Mouse (Mus musculus): ENCODE results near the gene Cfap57. TPM values are rescaled to one million over a fixed set of nuclear protein-coding genes. Genes with fewer than 3 reads are reported as not detected.

Cfap57 gene
- total and polyA plus RNA-seq, 3 experiments = 0.05 TPM; not detected in 2

GRCm38 (mm10) chr4:118535610-118536009 lies 85.0 kb downstream of the Cfap57 start:
- no peak for TF ChIP-seq GATA2 (IDR thresholded peaks at IDR 0.05; ENCODE audit: borderline replicate concordance, low read depth, low read length)
- TF ChIP-seq TAL1 (conservative IDR thresholded peaks at IDR 0.05; ENCODE audit: low read depth, low read length) = no peak
- TF ChIP-seq GATA1 (IDR thresholded peaks at IDR 0.05; ENCODE audit: borderline replicate concordance, low read length) = no peak
- no peak for TF ChIP-seq CTCF (IDR thresholded peaks at IDR 0.05; ENCODE audit: low read depth, low read length)
- TF ChIP-seq POLR2AphosphoS5 (IDR thresholded peaks at IDR 0.05; ENCODE audit: insufficient replicate concordance, low read depth, low read length) = no peak
- no peaks in the 10 kb centered on the region for H3K36me3 ChIP-seq (replicated peaks)
- H3K4me3 ChIP-seq (ENCODE audit: low read depth, low read length) = no peak overlapping the region
- ATAC-seq (ENCODE audit: extremely low read depth, insufficient number of reproducible peaks, low FRiP score, poor library complexity, severe bottlenecking) = no peak
- no peaks in the 10 kb centered on the region for H3K4me1 ChIP-seq (ENCODE audit: insufficient read depth, low read depth, low read length)
- no peaks in the 10 kb centered on the region for H3K9me3 ChIP-seq (replicated peaks)
- H3K27me3 ChIP-seq (ENCODE audit: insufficient read depth, low read length) = peaks cover 7% of the 10 kb centered on the region
- DNase-seq (ENCODE audit: low spot score) = no peak

GRCm38 (mm10) chr4:118533605-118534004 lies 87.0 kb downstream of the Cfap57 start:
- ATAC-seq (ENCODE audit: extremely low read depth, insufficient number of reproducible peaks, low FRiP score, poor library complexity, severe bottlenecking) (no peak), DNase-seq (ENCODE audit: low spot score) (no peak)
- no peak overlapping the region for H3K4me3 ChIP-seq (ENCODE audit: low read depth, low read length)
- no peaks in the 10 kb centered on the region for H3K4me1 ChIP-seq (ENCODE audit: insufficient read depth, low read depth, low read length)
- no peaks in the 10 kb centered on the region for H3K36me3 ChIP-seq (replicated peaks)
- no peaks in the 10 kb centered on the region for H3K9me3 ChIP-seq (replicated peaks)
- TF ChIP-seq TAL1 (conservative IDR thresholded peaks at IDR 0.05; ENCODE audit: low read depth, low read length) = no peak
- TF ChIP-seq GATA1 (IDR thresholded peaks at IDR 0.05; ENCODE audit: borderline replicate concordance, low read length) = no peak
- no peak for TF ChIP-seq CTCF (IDR thresholded peaks at IDR 0.05; ENCODE audit: low read depth, low read length)
- no peak for TF ChIP-seq GATA2 (IDR thresholded peaks at IDR 0.05; ENCODE audit: borderline replicate concordance, low read depth, low read length)
- no peak for TF ChIP-seq POLR2AphosphoS5 (IDR thresholded peaks at IDR 0.05; ENCODE audit: insufficient replicate concordance, low read depth, low read length)
- peaks cover 4% of the 10 kb centered on the region for H3K27me3 ChIP-seq (ENCODE audit: insufficient read depth, low read length)

- no peak for ATAC-seq (ENCODE audit: extremely low read depth, insufficient number of reproducible peaks, low FRiP score, poor library complexity, severe bottlenecking)
- no peak for TF ChIP-seq GATA1 (IDR thresholded peaks at IDR 0.05; ENCODE audit: borderline replicate concordance, low read length)
- no peak for TF ChIP-seq POLR2AphosphoS5 (IDR thresholded peaks at IDR 0.05; ENCODE audit: insufficient replicate concordance, low read depth, low read length)
- no peak for TF ChIP-seq CTCF (IDR thresholded peaks at IDR 0.05; ENCODE audit: low read depth, low read length)
- TF ChIP-seq TAL1 (conservative IDR thresholded peaks at IDR 0.05; ENCODE audit: low read depth, low read length) = no peak
- no peak for TF ChIP-seq GATA2 (IDR thresholded peaks at IDR 0.05; ENCODE audit: borderline replicate concordance, low read depth, low read length)
- Histone ChIP-seq H3K9me3 (replicated peaks) (no peaks in the 10 kb centered on the region), H3K4me3 (ENCODE audit: low read depth, low read length) (no peak overlapping the region), H3K36me3 (replicated peaks) (no peaks in the 10 kb centered on the region), H3K27me3 (ENCODE audit: insufficient read depth, low read length) (peaks cover 6% of the 10 kb centered on the region), H3K4me1 (ENCODE audit: insufficient read depth, low read depth, low read length) (no peaks in the 10 kb centered on the region)
- DNase-seq (ENCODE audit: low spot score) = no peak
Measured at GRCm38 (mm10) chr4:118533156-118533555, 87.4 kb downstream of the Cfap57 start.

GRCm38 (mm10) chr4:118532663-118533062 lies 87.9 kb downstream of the Cfap57 start:
- H3K4me1 ChIP-seq (ENCODE audit: insufficient read depth, low read depth, low read length) = no peaks in the 10 kb centered on the region
- H3K4me3 ChIP-seq (ENCODE audit: low read depth, low read length) = no peak overlapping the region
- no peaks in the 10 kb centered on the region for H3K9me3 ChIP-seq (replicated peaks)
- no peak for DNase-seq (ENCODE audit: low spot score)
- TF ChIP-seq GATA2 (IDR thresholded peaks at IDR 0.05; ENCODE audit: borderline replicate concordance, low read depth, low read length) (no peak), TAL1 (conservative IDR thresholded peaks at IDR 0.05; ENCODE audit: low read depth, low read length) (no peak), POLR2AphosphoS5 (IDR thresholded peaks at IDR 0.05; ENCODE audit: insufficient replicate concordance, low read depth, low read length) (no peak), GATA1 (IDR thresholded peaks at IDR 0.05; ENCODE audit: borderline replicate concordance, low read length) (no peak), CTCF (IDR thresholded peaks at IDR 0.05; ENCODE audit: low read depth, low read length) (no peak)
- peaks cover 11% of the 10 kb centered on the region for H3K27me3 ChIP-seq (ENCODE audit: insufficient read depth, low read length)
- ATAC-seq (ENCODE audit: extremely low read depth, insufficient number of reproducible peaks, low FRiP score, poor library complexity, severe bottlenecking) = no peak
- H3K36me3 ChIP-seq (replicated peaks) = no peaks in the 10 kb centered on the region

- ATAC-seq (ENCODE audit: extremely low read depth, insufficient number of reproducible peaks, low FRiP score, poor library complexity, severe bottlenecking) (no peak), DNase-seq (ENCODE audit: low spot score) (no peak)
- H3K4me1 ChIP-seq (ENCODE audit: insufficient read depth, low read depth, low read length) = no peaks in the 10 kb centered on the region
- peaks cover 14% of the 10 kb centered on the region for H3K27me3 ChIP-seq (ENCODE audit: insufficient read depth, low read length)
- H3K36me3 ChIP-seq (replicated peaks) = no peaks in the 10 kb centered on the region
- H3K4me3 ChIP-seq (ENCODE audit: low read depth, low read length) = no peak overlapping the region
- TF ChIP-seq TAL1 (conservative IDR thresholded peaks at IDR 0.05; ENCODE audit: low read depth, low read length) (no peak), CTCF (IDR thresholded peaks at IDR 0.05; ENCODE audit: low read depth, low read length) (no peak), GATA1 (IDR thresholded peaks at IDR 0.05; ENCODE audit: borderline replicate concordance, low read length) (no peak), POLR2AphosphoS5 (IDR thresholded peaks at IDR 0.05; ENCODE audit: insufficient replicate concordance, low read depth, low read length) (no peak), GATA2 (IDR thresholded peaks at IDR 0.05; ENCODE audit: borderline replicate concordance, low read depth, low read length) (no peak)
- H3K9me3 ChIP-seq (replicated peaks) = no peaks in the 10 kb centered on the region
Measured at GRCm38 (mm10) chr4:118527720-118528119, 92.9 kb downstream of the Cfap57 start.

- ATAC-seq (ENCODE audit: extremely low read depth, insufficient number of reproducible peaks, low FRiP score, poor library complexity, severe bottlenecking) (no peak), DNase-seq (ENCODE audit: low spot score) (no peak)
- H3K4me1 ChIP-seq (ENCODE audit: insufficient read depth, low read depth, low read length) = no peaks in the 10 kb centered on the region
- no peaks in the 10 kb centered on the region for H3K36me3 ChIP-seq (replicated peaks)
- peaks cover 14% of the 10 kb centered on the region for H3K27me3 ChIP-seq (ENCODE audit: insufficient read depth, low read length)
- H3K4me3 ChIP-seq (ENCODE audit: low read depth, low read length) = no peak overlapping the region
- no peaks in the 10 kb centered on the region for H3K9me3 ChIP-seq (replicated peaks)
- TF ChIP-seq TAL1 (conservative IDR thresholded peaks at IDR 0.05; ENCODE audit: low read depth, low read length) = no peak
- TF ChIP-seq GATA2 (IDR thresholded peaks at IDR 0.05; ENCODE audit: borderline replicate concordance, low read depth, low read length) = no peak
- TF ChIP-seq GATA1 (IDR thresholded peaks at IDR 0.05; ENCODE audit: borderline replicate concordance, low read length) = no peak
- TF ChIP-seq CTCF (IDR thresholded peaks at IDR 0.05; ENCODE audit: low read depth, low read length) = no peak
- TF ChIP-seq POLR2AphosphoS5 (IDR thresholded peaks at IDR 0.05; ENCODE audit: insufficient replicate concordance, low read depth, low read length) = no peak
Measured at GRCm38 (mm10) chr4:118527335-118527681, 93.3 kb downstream of the Cfap57 start.
